Mouse (Mus musculus) CH12.LX (cell line): ENCODE measurements around the gene Zmynd8.

ENCODE experiments used
- CHD2 ChIP-seq: IDR thresholded peaks from 2 replicates; pipeline ENCODE4 v1.6.1; 2011; ENCODE audit warnings: low read length, improper control_type of control experiment
- CTCF ChIP-seq, 2 experiments: IDR thresholded peaks in 1 of 2; conservative IDR thresholded peaks in 1 of 2; 2 replicates each; pipeline ENCODE4 v1.5.1; 2011 to 2012; ENCODE audit warnings: low read depth in 2 of 2, low read length in 2 of 2, improper control_type of control experiment in 1 of 2, inconsistent platforms in 1 of 2, mild to moderate bottlenecking in 1 of 2, moderate library complexity in 1 of 2
- E2F4 ChIP-seq: IDR thresholded peaks from 2 replicates; pipeline ENCODE4 v1.6.1; 2011; ENCODE audit warnings: low read depth, low read length, improper control_type of control experiment; ENCODE audit not compliant: insufficient replicate concordance
- EP300 ChIP-seq: IDR thresholded peaks from 2 replicates; pipeline ENCODE4 v1.6.1; 2011; ENCODE audit warnings: low read length, improper control_type of control experiment
- MEF2A ChIP-seq: IDR thresholded peaks from 2 replicates; pipeline ENCODE4 v1.6.1; 2014; ENCODE audit warnings: low read depth, mild to moderate bottlenecking, inconsistent platforms, low read length, improper control_type of control experiment, borderline replicate concordance
- MYC ChIP-seq: IDR thresholded peaks from 2 replicates; pipeline ENCODE4 v1.6.1; 2011; ENCODE audit warnings: low read depth, mild to moderate bottlenecking, improper control_type of control experiment, low read length
- NELFE ChIP-seq: IDR thresholded peaks from 2 replicates; pipeline ENCODE4 v1.6.1; 2011; ENCODE audit warnings: low read depth, low read length, improper control_type of control experiment
- POLR2A ChIP-seq: IDR thresholded peaks from 2 replicates; pipeline ENCODE4 v1.6.1; 2011; ENCODE audit warnings: low read depth, mild to moderate bottlenecking, improper control_type of control experiment, low read length
- SIN3A ChIP-seq: IDR thresholded peaks from 2 replicates; pipeline ENCODE4 v1.6.1; 2012; ENCODE audit warnings: low read length, improper control_type of control experiment, inconsistent platforms
- USF1 ChIP-seq: IDR thresholded peaks from 2 replicates; pipeline ENCODE4 v1.6.1; 2014; ENCODE audit warnings: low read depth, mild to moderate bottlenecking, inconsistent platforms, low read length, improper control_type of control experiment
- ZC3H11A ChIP-seq: IDR thresholded peaks from 2 replicates; pipeline ENCODE4 v1.6.1; 2012; ENCODE audit warnings: low read depth, mild to moderate bottlenecking, inconsistent platforms, low read length, improper control_type of control experiment

DNA sequence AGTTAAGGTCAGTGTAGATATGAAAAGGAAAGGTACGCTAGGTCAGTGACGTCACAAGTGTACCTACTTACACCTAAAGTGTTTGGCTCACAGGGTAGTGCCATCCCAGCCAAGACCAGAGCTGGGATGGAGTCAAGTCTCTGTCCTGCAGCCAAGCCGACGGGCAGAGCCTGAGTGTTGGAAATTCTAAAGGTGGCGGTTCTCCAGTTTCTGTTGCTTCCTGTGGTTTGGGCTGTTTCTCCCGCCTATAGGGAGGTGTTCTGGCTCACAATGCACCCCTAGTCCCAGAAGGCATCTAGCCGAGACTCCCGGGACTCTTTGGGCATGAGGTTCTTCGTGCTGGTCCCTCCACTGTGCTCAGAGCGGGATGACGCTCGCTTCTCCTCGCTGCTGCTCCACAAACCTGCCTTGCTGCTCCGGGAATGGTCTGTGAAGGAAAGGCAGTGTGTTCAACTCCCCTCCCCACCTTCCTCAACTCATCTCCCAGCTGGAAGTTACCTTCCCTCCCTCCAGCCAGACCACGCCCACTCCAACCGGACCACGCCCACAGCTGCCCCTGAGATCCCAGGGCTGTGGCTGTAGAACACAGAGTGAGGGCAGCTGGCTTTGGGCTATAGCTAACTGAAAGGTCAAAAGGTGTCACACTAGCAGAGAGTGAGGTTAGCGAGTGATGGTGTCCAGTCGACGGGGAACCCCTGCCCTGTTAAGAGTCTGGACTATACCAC, 113.3 kb downstream of the Zmynd8 start:
- TF ChIP-seq EP300 (no peak), MEF2A (no peak), USF1 (no peak), POLR2A (no peak), CTCF (conservative IDR thresholded peaks at IDR 0.05 in 1 of 2, IDR thresholded peaks at IDR 0.05 in 1 of 2; ENCODE audit: low read depth in 2 of 2, low read length in 2 of 2) (no peak), ZC3H11A (no peak), SIN3A (no peak), NELFE (no peak), MYC (no peak), CHD2 (no peak), E2F4 (no peak)
